Mouse (Mus musculus) intestine, postnatal 0 days (tissue): ENCODE measurements around the gene Zfp799. TPM values are rescaled to one million over a fixed set of nuclear protein-coding genes. Genes with fewer than 3 reads are reported as not detected.

Experiments used
- ATAC-seq: fragments of 200-750 bp; cut with Nextera tagmentation; 2 replicates; pipeline ENCODE4 v1.8.0; 2017; ENCODE audit warnings: mild to moderate bottlenecking, moderate TSS enrichment, moderate library complexity
- H3K27ac ChIP-seq: fragments of 300-500 bp; sonication (generic); 2 replicates; pipeline ENCODE4 v1.5.1; 2014; ENCODE audit warnings: mild to moderate bottlenecking, low read depth, low read length, moderate library complexity
- H3K27me3 ChIP-seq: fragments of 300-500 bp; sonication (generic); replicated peaks from 2 replicates; pipeline ENCODE4 v1.6.1; 2014; ENCODE audit warnings: low read length, mixed read lengths; ENCODE audit not compliant: control insufficient read depth, insufficient read depth
- H3K36me3 ChIP-seq: fragments of 300-500 bp; sonication (generic); 2 replicates; pipeline ENCODE4 v1.6.1; 2014; ENCODE audit warnings: mild to moderate bottlenecking, moderate library complexity; ENCODE audit not compliant: control insufficient read depth, insufficient read depth
- H3K4me1 ChIP-seq: fragments of 300-500 bp; sonication (generic); replicated peaks from 2 replicates; pipeline ENCODE4 v1.6.1; 2014; ENCODE audit warnings: antibody characterized with exemption, low read length, mixed read lengths; ENCODE audit not compliant: control insufficient read depth, insufficient read depth
- H3K4me2 ChIP-seq: fragments of 300-500 bp; sonication (generic); replicated peaks from 2 replicates; pipeline ENCODE4 v1.6.1; 2014; ENCODE audit warnings: low read depth, mild to moderate bottlenecking, moderate library complexity
- H3K4me3 ChIP-seq: fragments of 300-500 bp; sonication (generic); 2 replicates; pipeline ENCODE4 v1.5.1; 2014; ENCODE audit warnings: low read depth, low read length
- H3K9ac ChIP-seq: fragments of 300-500 bp; sonication (generic); 2 replicates; pipeline ENCODE4 v1.6.1; 2014; ENCODE audit warnings: mild to moderate bottlenecking, low read depth, low read length
- H3K9me3 ChIP-seq: fragments of 300-500 bp; sonication (generic); 2 replicates; pipeline ENCODE4 v1.6.1; 2016; ENCODE audit warnings: mixed run types; ENCODE audit not compliant: control insufficient read depth
- CTCF ChIP-seq: sonication (generic); IDR thresholded peaks from 2 replicates; pipeline ENCODE4 v1.5.1; 2016; ENCODE audit warnings: low read depth, mild to moderate bottlenecking, control low read depth, antibody characterized with exemption, moderate library complexity
- WGBS: fragments of 180-500 bp; shearing (Covaris S2); extraction: QIAGEN DNeasy Blood & Tissue Kit; methylation state at CpG from one replicate; pipeline ENCODE4 v1.1.7; 2014; 5-methylcytosine and 5-hydroxymethylcytosine counted together
- polyA plus RNA-seq: library from polyadenylated mRNA; unstranded; fragments of >200 nt; fragmentation: Nextera tagmentation; extraction: Ambion mirVana; gene quantifications from 2 replicates; pipeline ENCODE4 v1.2.1, GENCODE M21; 2015

Zfp799 gene
- polyA plus RNA-seq, 1 experiment from 2014 or later = 4.5 TPM

DNA sequence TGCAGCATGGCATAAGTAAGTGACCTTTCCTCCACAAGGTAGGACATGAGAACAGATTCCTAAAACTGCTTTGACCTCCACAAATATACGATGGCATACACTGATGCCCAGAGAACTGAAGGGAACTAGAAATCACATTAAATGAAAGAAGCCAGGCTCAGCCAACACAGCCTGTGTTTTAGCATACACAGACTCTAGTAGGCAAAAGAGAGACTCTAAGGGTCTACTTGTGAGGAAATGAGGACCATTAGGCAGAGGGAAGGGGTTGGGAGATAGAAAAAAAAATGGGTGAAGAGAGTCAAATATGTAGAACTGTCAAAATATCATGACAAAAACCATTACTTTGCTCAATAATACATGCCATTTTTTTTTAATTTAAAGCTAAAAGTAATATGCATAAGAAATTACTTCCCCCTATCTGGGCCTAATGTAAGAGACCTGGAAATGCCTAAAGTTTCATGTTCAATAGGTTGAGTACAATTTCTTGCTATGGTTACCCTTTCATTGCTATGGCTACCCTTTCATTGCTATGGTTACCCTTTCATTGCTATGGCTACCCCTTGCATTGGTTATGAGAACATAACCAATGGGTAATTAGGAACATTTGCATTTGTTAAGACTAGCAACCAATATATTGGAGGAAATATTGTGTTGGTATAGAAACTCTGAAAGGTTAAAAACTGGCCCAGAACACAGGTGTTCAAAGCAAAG is 13.8 kb downstream of the Zfp799 start:
- Histone ChIP-seq H3K4me2 (no peak overlapping the region), H3K27ac (no peak overlapping the region), H3K36me3 (peaks cover 26% of the 10 kb centered on the region), H3K27me3 (no peaks in the 10 kb centered on the region), H3K4me1 (no peaks in the 10 kb centered on the region), H3K9me3 (no peaks in the 10 kb centered on the region), H3K4me3 (no peak overlapping the region), H3K9ac (no peak overlapping the region)
- TF ChIP-seq CTCF = no peak
- WGBS = 100% methylated on average over 1 of the region's 1 CpGs
- ATAC-seq = no peak

DNA sequence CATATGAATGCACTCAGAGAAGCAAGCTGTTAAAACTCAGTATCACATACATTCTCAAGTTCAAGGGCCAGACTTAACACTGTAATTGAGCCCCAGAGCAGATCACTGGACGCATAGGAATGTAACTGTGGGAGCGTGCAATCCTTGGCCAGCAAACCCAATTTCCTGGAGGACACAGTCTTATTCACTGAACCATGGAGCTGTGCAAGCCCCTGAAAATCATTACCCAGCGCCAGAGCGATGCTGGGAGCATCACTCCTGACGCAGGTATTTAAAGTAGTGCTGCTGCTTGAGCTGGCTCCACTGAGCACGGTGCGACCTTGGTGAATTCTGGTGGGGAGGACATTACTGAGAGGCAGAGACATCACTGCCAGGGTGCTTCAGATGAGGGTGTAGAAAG is 15.9 kb downstream of the Zfp799 start:
- no peak for TF ChIP-seq CTCF

DNA sequence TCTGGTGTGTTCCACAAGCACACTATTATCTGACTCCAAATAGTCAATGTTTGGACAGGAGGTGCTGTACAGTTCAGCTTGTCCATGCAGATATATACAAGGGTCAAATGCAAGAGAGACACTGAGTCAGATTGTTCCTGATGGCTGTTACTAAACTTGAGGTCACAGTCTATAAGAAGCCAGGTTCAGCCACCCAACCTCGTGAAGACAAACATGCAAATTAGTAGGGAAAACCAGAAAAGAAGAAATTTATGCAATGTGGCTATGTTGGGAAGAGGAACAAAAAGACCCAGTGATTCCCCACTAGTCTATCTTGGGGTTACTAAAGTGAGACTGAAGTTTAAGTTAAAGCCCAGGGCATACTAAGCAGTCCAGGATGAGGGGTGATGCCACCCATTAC is 19.4 kb downstream of the Zfp799 start:
- Histone ChIP-seq H3K4me2 (no peak overlapping the region), H3K9me3 (no peaks in the 10 kb centered on the region), H3K4me1 (no peaks in the 10 kb centered on the region), H3K9ac (no peak overlapping the region), H3K36me3 (no peaks in the 10 kb centered on the region), H3K27ac (no peak overlapping the region), H3K4me3 (no peak overlapping the region), H3K27me3 (no peaks in the 10 kb centered on the region)
- 49% methylated on average over 1 of the region's 1 CpGs for WGBS
- no peak for ATAC-seq
- TF ChIP-seq CTCF = no peak

More for the DNA sequence above, 15.9 kb downstream of the Zfp799 start:
- Histone ChIP-seq H3K4me3 (no peak overlapping the region), H3K4me1 (no peaks in the 10 kb centered on the region), H3K9me3 (no peaks in the 10 kb centered on the region), H3K27ac (no peak overlapping the region), H3K27me3 (no peaks in the 10 kb centered on the region), H3K9ac (no peak overlapping the region), H3K36me3 (peaks cover 8% of the 10 kb centered on the region), H3K4me2 (no peak overlapping the region)
- no peak for ATAC-seq
- 80% methylated on average over 7 of the region's 7 CpGs for WGBS

DNA sequence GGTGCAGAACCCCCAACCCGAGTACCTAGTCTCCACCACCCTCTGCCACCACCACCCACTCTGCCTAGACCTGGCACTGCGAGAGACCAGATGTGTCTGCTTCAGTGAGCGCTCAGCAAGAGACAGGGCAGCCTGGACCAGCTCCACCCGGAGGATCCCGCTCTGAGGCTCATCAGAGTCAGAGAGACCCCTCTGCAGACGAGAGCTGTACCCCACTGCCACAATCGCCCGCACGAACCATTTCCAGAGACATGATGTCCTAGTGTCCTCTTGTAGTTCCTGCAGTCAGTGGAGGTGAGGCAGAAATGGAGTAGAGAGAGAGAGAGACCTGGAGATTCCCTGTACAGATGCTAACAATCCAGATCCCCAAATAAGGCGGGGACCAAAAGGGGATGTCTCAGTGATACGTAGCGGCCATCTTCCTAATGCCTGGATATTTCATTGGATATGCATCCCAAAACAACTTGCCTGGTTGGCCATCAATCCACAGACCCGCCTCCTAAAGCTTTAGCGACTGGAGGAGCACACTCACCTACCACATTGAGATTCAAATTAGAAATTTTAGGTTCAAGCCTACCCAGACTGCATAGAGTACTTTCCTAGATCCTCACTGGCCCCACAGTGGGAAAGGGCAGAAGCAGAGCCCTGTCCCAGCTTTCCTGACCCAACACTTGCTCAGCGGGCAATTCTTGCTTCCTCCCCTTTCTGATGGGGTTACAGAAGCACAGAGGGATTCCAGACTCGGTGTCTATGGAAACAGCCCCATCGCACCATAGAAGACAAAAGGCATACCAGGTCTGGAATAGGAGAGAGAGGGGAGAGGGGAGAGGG is 20.3 kb downstream of the Zfp799 start, which contains the start of gene Zfp811:
Gene Zfp811 (minus strand): TSS at position 388 of the 831 bp plus-strand sequence.
- Histone ChIP-seq H3K4me2 (peak within 1 kb of the TSS; percentile 55), H3K27me3 (no peaks in the 10 kb centered on the region), H3K9me3 (no peaks in the 10 kb centered on the region), H3K27ac (no peak within 1 kb of the TSS), H3K4me3 (peak within 1 kb of the TSS; percentile 36), H3K9ac (no peak within 1 kb of the TSS), H3K36me3 (no peaks in the 10 kb centered on the region), H3K4me1 (no peaks in the 10 kb centered on the region)
- WGBS = 2% methylated on average over 17 of the region's 17 CpGs
- no peak for TF ChIP-seq CTCF
- peak; percentile 31; the same call in 1 of the 2 replicates for ATAC-seq

DNA sequence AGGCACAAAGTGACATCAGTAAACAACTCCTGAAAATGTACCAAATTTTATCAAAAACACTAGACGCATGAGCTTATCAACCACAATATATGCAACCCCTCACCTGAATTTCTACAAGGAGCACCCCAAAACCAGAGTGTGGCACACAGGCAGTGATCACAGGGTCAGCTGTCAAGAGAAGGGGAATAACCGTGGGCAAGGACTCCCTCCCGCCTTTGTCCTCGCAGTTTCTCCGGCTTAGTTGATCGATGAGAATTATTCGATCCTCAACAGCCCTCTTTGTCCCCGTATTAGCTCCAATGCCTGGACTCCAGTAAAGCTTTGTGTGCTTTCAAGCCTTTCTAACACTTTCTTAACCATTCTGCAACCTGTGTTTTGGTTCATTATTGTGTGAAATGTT is 21.1 kb downstream of the Zfp799 start:
- no peak for ATAC-seq
- no peak overlapping the region for H3K9ac ChIP-seq
- no peak overlapping the region for H3K27ac ChIP-seq
- no peaks in the 10 kb centered on the region for H3K9me3 ChIP-seq
- WGBS = 10% methylated on average over 8 of the region's 8 CpGs
- TF ChIP-seq CTCF = no peak
- H3K27me3 ChIP-seq = no peaks in the 10 kb centered on the region
- no peaks in the 10 kb centered on the region for H3K4me1 ChIP-seq
- H3K4me2 ChIP-seq = peak overlapping the region; percentile 55
- H3K4me3 ChIP-seq = peak overlapping the region; percentile 36
- no peaks in the 10 kb centered on the region; the same call in 1 of the 2 replicates for H3K36me3 ChIP-seq

DNA sequence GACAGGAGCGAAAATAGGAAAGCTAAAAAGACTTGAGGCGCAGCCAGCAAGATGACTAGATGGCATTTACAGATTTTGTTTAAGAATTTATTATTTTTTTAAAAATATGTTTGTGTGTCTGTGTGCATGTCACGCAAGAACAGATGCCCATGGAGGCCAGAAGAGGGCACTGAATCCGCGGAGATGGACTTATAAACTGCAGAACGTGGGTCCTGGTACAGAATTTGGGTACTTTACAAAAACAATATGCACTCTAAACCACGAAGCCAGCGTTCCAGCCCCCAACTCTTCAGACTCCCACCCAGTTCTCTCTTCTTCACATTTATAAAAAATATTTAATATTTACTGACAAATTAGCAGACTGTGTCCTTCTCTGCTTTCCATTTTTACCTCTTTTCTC is 40.8 kb downstream of the Zfp799 start:
- Histone ChIP-seq H3K4me1 (peaks cover 4% of the 10 kb centered on the region; the same call in 1 of the 2 replicates), H3K9me3 (no peaks in the 10 kb centered on the region), H3K4me2 (peak overlapping the region; percentile 74; the same call in 1 of the 2 replicates), H3K4me3 (no peak overlapping the region), H3K36me3 (0 out of 2 replicates have a peak, but pooled peaks cover 2% of the 10 kb centered on the region), H3K27me3 (no peaks in the 10 kb centered on the region), H3K27ac (no peak overlapping the region), H3K9ac (no peak overlapping the region)
- 82% methylated on average over 8 of the region's 8 CpGs for WGBS
- no peak for TF ChIP-seq CTCF
- ATAC-seq = no peak
